Mouse (Mus musculus) myocyte (in vitro differentiated cells): ENCODE results near the gene Gm20716. TPM values are rescaled to one million over a fixed set of nuclear protein-coding genes. Genes with fewer than 3 reads are reported as not detected.
A peak's percentile ranks its signal among the peaks of the same experiment; 100 is the strongest.

Experiments
- H3K27me3 ChIP-seq: one replicate; pipeline ENCODE4 v1.6.1; 2011; ENCODE audit not compliant: control insufficient read depth, insufficient read depth, insufficient read length
- H3K36me3 ChIP-seq: one replicate; pipeline ENCODE4 v1.6.1; 2011; ENCODE audit not compliant: control insufficient read depth, insufficient read depth
- H3K4me2 ChIP-seq: one replicate; pipeline ENCODE4 v1.6.1; 2011; ENCODE audit warnings: low read depth, control low read depth
- H3K4me3 ChIP-seq: one replicate; pipeline ENCODE4 v1.5.1; 2011; ENCODE audit warnings: mild to moderate bottlenecking, control low read depth, moderate library complexity
- H3K79me2 ChIP-seq: one replicate; pipeline ENCODE4 v1.6.1; 2011; ENCODE audit not compliant: control insufficient read depth, insufficient read depth
- H3ac ChIP-seq: one replicate; pipeline ENCODE4 v1.6.1; 2011; ENCODE audit not compliant: control insufficient read depth, insufficient read length
- CEBPB ChIP-seq: IDR thresholded peaks from 2 replicates; pipeline ENCODE4 v1.6.1; 2011; ENCODE audit warnings: mild to moderate bottlenecking, moderate library complexity; ENCODE audit not compliant: poor library complexity, insufficient read depth, severe bottlenecking
- E2F4 ChIP-seq: IDR thresholded peaks from one replicate; pipeline ENCODE4 v1.6.1; 2011; ENCODE audit warnings: mild to moderate bottlenecking, control low read depth, moderate library complexity; ENCODE audit not compliant: insufficient read depth
- MAX ChIP-seq: IDR thresholded peaks from one replicate; pipeline ENCODE4 v1.6.1; 2011; ENCODE audit warnings: low read depth, mild to moderate bottlenecking, control low read depth
- MYOD1 ChIP-seq, 3 experiments: IDR thresholded peaks; one replicate each; pipeline ENCODE4 v1.6.1; 2011; ENCODE audit warnings: control low read depth in 2 of 3, low read depth in 2 of 3, mild to moderate bottlenecking in 2 of 3, moderate library complexity in 1 of 3; ENCODE audit not compliant: insufficient read length in 2 of 3, control insufficient read depth in 1 of 3
- MYOG ChIP-seq, 3 experiments: IDR thresholded peaks; one replicate each; pipeline ENCODE4 v1.6.1; 2011; ENCODE audit warnings: control low read depth in 2 of 3, low read depth in 2 of 3, mild to moderate bottlenecking in 2 of 3; ENCODE audit not compliant: insufficient read length in 2 of 3, control insufficient read depth in 1 of 3, insufficient read depth in 1 of 3
- POLR2A ChIP-seq: IDR thresholded peaks from one replicate; pipeline ENCODE4 v1.6.1; 2011; ENCODE audit warnings: low read depth, mild to moderate bottlenecking, control low read depth, moderate library complexity; ENCODE audit not compliant: insufficient read length
- POLR2AphosphoS2 ChIP-seq: IDR thresholded peaks from one replicate; pipeline ENCODE4 v1.6.1; 2011; ENCODE audit warnings: low read depth, control low read depth; ENCODE audit not compliant: insufficient read length
- REST ChIP-seq: IDR thresholded peaks from one replicate; pipeline ENCODE4 v1.6.1; 2011; ENCODE audit warnings: mild to moderate bottlenecking, control low read depth, moderate library complexity; ENCODE audit not compliant: insufficient read depth, insufficient read length
- SRF ChIP-seq: IDR thresholded peaks from one replicate; pipeline ENCODE4 v1.6.1; 2011; ENCODE audit warnings: low read depth; ENCODE audit not compliant: control insufficient read depth, insufficient read length
- TCF12 ChIP-seq: IDR thresholded peaks from one replicate; pipeline ENCODE4 v1.6.1; 2011; ENCODE audit warnings: mild to moderate bottlenecking, control low read depth; ENCODE audit not compliant: poor library complexity, insufficient read depth, severe bottlenecking
- TCF3 ChIP-seq: IDR thresholded peaks from one replicate; pipeline ENCODE4 v1.6.1; 2011; ENCODE audit warnings: low read depth, control low read depth; ENCODE audit not compliant: insufficient read length
- USF1 ChIP-seq: IDR thresholded peaks from one replicate; pipeline ENCODE4 v1.6.1; 2011; ENCODE audit warnings: low read depth, mild to moderate bottlenecking, control low read depth, moderate library complexity
- polyA plus RNA-seq: library from polyadenylated mRNA; unstranded; fragments of >200 nt; fragmentation: generic; extraction: Trizol; gene quantifications from one replicate; pipeline ENCODE4 v1.2.1, GENCODE M21; 2012; ENCODE audit warnings: missing spikeins

Gene Gm20716
- polyA plus RNA-seq, 1 experiment, result 24.4 TPM

DNA sequence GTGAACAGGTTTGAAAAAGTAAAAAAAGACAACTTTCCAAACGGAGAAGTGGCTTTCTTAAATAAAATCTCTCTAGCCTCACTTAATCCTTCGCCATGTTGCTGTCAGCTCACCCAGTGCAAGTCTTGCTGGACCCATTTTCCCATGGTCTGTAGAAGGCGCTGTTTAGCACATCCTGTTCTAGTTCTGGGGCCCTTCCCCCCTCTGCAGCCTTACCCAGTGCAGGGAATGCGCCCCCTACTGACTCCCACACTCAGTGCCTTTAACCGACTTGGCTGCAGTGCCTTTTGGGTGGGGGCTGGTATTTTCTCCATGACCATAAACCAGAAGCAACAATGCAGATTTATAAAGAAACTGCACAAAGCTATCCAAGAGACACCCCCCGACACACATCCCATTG lies 24.9 kb downstream of the Gm20716 start:
- TF ChIP-seq REST, result no peak
- TF ChIP-seq POLR2AphosphoS2, result peak; percentile 27
- peaks cover 33% of the 10 kb centered on the region for H3K36me3 ChIP-seq

DNA sequence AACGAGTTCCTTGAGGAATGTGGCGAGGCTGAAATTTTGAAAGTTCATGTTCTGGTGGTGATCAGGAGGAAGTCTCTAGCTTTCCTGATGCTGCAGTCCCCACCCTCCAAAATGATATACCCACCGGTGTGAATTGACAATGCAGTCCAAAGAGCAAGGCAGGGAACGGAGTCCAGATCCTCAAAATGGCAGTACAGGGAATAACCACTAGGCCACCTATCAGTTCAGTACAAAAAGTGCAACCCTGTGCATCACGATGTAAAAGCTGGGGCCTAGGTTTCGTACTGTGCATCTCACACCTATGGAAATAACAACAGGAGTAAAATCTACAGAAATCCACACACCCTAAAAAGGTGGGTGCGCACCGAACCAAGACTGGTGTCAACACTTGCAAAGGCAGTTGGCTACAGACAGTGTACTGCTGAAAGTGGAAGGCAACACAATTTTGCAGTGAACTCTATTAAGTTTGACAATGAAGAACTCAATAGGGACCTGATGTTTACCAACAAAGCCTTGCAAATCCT lies 25.6 kb downstream of the Gm20716 start:
- Histone ChIP-seq H3K79me2 (peaks cover 66% of the 10 kb centered on the region), H3K36me3 (peaks cover 26% of the 10 kb centered on the region), H3ac (no peak overlapping the region), H3K27me3 (no peaks in the 10 kb centered on the region), H3K4me2 (peak overlapping the region; percentile 89), H3K4me3 (peak overlapping the region; percentile 77)
- no peak for TF ChIP-seq MYOG (IDR thresholded peaks at IDR 0.05; ENCODE audit: control insufficient read depth in 1 of 3, insufficient read depth in 1 of 3, insufficient read length in 2 of 3, low read depth in 2 of 3)
- no peak for TF ChIP-seq POLR2AphosphoS2
- TF ChIP-seq TCF3, result no peak
- no peak for TF ChIP-seq MAX
- no peak for TF ChIP-seq REST
- TF ChIP-seq CEBPB, result no peak
- no peak for TF ChIP-seq TCF12
- TF ChIP-seq POLR2A, result no peak
- no peak for TF ChIP-seq USF1
- TF ChIP-seq MYOD1 (IDR thresholded peaks at IDR 0.05; ENCODE audit: control insufficient read depth in 1 of 3, insufficient read length in 2 of 3, low read depth in 2 of 3), result no peak
- TF ChIP-seq SRF, result no peak
- TF ChIP-seq E2F4, result no peak

More for the DNA sequence above, 24.9 kb downstream of the Gm20716 start:
- peak overlapping the region; percentile 89 for H3K4me2 ChIP-seq
- peaks cover 59% of the 10 kb centered on the region for H3K79me2 ChIP-seq
- H3K27me3 ChIP-seq, result no peaks in the 10 kb centered on the region
- H3ac ChIP-seq, result peak overlapping the region; percentile 100
- peak overlapping the region; percentile 77 for H3K4me3 ChIP-seq

GRCm38 (mm10) chr2:168200014-168200691 lies 30.0 kb downstream of the Gm20716 start:
- Histone ChIP-seq H3K4me3 (no peak overlapping the region), H3K79me2 (peaks cover 100% of the 10 kb centered on the region), H3K36me3 (peaks cover 18% of the 10 kb centered on the region), H3K4me2 (no peak overlapping the region), H3K27me3 (no peaks in the 10 kb centered on the region), H3ac (no peak overlapping the region)
- no peak for TF ChIP-seq MYOG (IDR thresholded peaks at IDR 0.05; ENCODE audit: control insufficient read depth in 1 of 3, insufficient read depth in 1 of 3, insufficient read length in 2 of 3, low read depth in 2 of 3)
- no peak for TF ChIP-seq E2F4
- no peak for TF ChIP-seq POLR2A
- no peak for TF ChIP-seq USF1
- no peak for TF ChIP-seq TCF3

GRCm38 (mm10) chr2:168199476-168199875 lies 30.7 kb downstream of the Gm20716 start:
- H3K4me2 ChIP-seq, result no peak overlapping the region
- no peak overlapping the region for H3ac ChIP-seq
- TF ChIP-seq MYOG (IDR thresholded peaks at IDR 0.05; ENCODE audit: control insufficient read depth in 1 of 3, insufficient read depth in 1 of 3, insufficient read length in 2 of 3, low read depth in 2 of 3) (no peak), POLR2A (no peak), SRF (no peak), TCF12 (no peak), USF1 (no peak), MAX (no peak)
- peaks cover 19% of the 10 kb centered on the region for H3K36me3 ChIP-seq
- H3K27me3 ChIP-seq, result no peaks in the 10 kb centered on the region
- H3K4me3 ChIP-seq, result no peak overlapping the region
- peaks cover 100% of the 10 kb centered on the region for H3K79me2 ChIP-seq

DNA sequence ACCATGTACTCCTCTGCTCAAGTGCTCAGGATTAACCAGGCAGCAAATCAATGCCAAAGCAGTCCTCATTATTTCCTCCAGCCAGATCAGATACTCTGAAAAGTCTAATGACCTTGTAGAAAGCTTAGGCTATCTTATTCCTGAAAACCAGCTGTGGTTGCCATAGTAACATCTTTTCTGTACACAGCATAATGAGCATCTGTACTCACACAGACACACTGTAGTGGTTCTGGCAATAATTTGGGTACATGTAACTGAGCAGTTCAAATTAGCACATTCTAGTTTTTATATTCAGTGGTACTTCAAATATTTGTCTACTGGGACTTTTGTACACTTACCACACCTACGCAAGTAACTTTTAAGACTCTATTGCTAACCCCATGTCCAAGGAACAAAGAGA lies 31.7 kb downstream of the Gm20716 start:
- peaks cover 16% of the 10 kb centered on the region for H3K36me3 ChIP-seq
- H3K79me2 ChIP-seq, result peaks cover 100% of the 10 kb centered on the region
- no peaks in the 10 kb centered on the region for H3K27me3 ChIP-seq
- no peak overlapping the region for H3ac ChIP-seq
- no peak for TF ChIP-seq CEBPB
- no peak for TF ChIP-seq USF1
- no peak for TF ChIP-seq POLR2A
- no peak for TF ChIP-seq POLR2AphosphoS2
- no peak for TF ChIP-seq REST
- TF ChIP-seq TCF3, result no peak
- no peak for TF ChIP-seq MYOD1 (IDR thresholded peaks at IDR 0.05; ENCODE audit: control insufficient read depth in 1 of 3, insufficient read length in 2 of 3, low read depth in 2 of 3)
- no peak for TF ChIP-seq MAX
- no peak for TF ChIP-seq SRF
- no peak for TF ChIP-seq E2F4
- TF ChIP-seq TCF12, result no peak
- TF ChIP-seq MYOG (IDR thresholded peaks at IDR 0.05; ENCODE audit: control insufficient read depth in 1 of 3, insufficient read depth in 1 of 3, insufficient read length in 2 of 3, low read depth in 2 of 3), result no peak
- H3K4me2 ChIP-seq, result no peak overlapping the region
- no peak overlapping the region for H3K4me3 ChIP-seq
